In genomic region chr5:65367837-65368236, GRCm38 (mm10) we compare ENCODE assay signal across 21 mouse cellular contexts. TPM values are rescaled to one million over a fixed set of nuclear protein-coding genes. Genes with fewer than 3 reads are reported as not detected.
"Had no signal": no experiment of that assay in that cellular context is flagged by ENCODE, and none has a peak within 500 bp of the region (broad histone marks: within the 10 kb centered on the region; RNA-seq: fewer than 3 reads in every experiment).

No protein-coding gene starts in this region.

- H3K36me3 ChIP-seq: kidney, embryonic 15.5 days; limb, embryonic 12.5 days; limb, embryonic 15.5 days; midbrain, embryonic 10.5 days; midbrain, embryonic 13.5 days; neural tube, embryonic 12.5 days; neural tube, embryonic 15.5 days; stomach, embryonic 15.5 days had no signal

- H3K9ac ChIP-seq: kidney, embryonic 15.5 days; limb, embryonic 12.5 days; limb, embryonic 15.5 days; lung, embryonic 14.5 days; midbrain, embryonic 13.5 days; neural tube, embryonic 12.5 days; neural tube, embryonic 15.5 days; stomach, embryonic 15.5 days had no signal

- H3K4me2 ChIP-seq: kidney, embryonic 15.5 days; limb, embryonic 12.5 days; limb, embryonic 15.5 days; lung, embryonic 14.5 days; midbrain, embryonic 13.5 days; neural tube, embryonic 12.5 days; neural tube, embryonic 15.5 days; stomach, embryonic 15.5 days had no signal

- DNase-seq: kidney, adult 2 months; kidney, postnatal 10 days; kidney, postnatal 36 days; left cerebral cortex, postnatal 4 days; lung, embryonic 14.5 days; retina, postnatal 1 day; right cerebral cortex, postnatal 25 days; spleen, adult 18-20 months; thymus, postnatal 36 days had no signal

- H3K27me3 ChIP-seq: kidney, embryonic 15.5 days; limb, embryonic 12.5 days; limb, embryonic 15.5 days; midbrain, embryonic 13.5 days; neural tube, embryonic 12.5 days; neural tube, embryonic 15.5 days; stomach, embryonic 15.5 days had no signal

- H3K4me1 ChIP-seq: limb, embryonic 12.5 days; limb, embryonic 15.5 days; megakaryocyte, embryonic 14.5 days; midbrain, embryonic 10.5 days; midbrain, embryonic 13.5 days; neural tube, embryonic 12.5 days; neural tube, embryonic 15.5 days; stomach, embryonic 15.5 days had no signal

- H3K27ac ChIP-seq: kidney, embryonic 15.5 days; limb, embryonic 12.5 days; limb, embryonic 15.5 days; macrophage; midbrain, embryonic 10.5 days; midbrain, embryonic 13.5 days; neural tube, embryonic 12.5 days; neural tube, embryonic 15.5 days; stomach, embryonic 15.5 days had no signal

- H3K9me3 ChIP-seq: kidney, embryonic 15.5 days; limb, embryonic 12.5 days; limb, embryonic 15.5 days; megakaryocyte, embryonic 14.5 days; midbrain, embryonic 10.5 days; midbrain, embryonic 13.5 days; neural tube, embryonic 12.5 days; neural tube, embryonic 15.5 days; stomach, embryonic 15.5 days had no signal

- ATAC-seq: intestine, postnatal 0 days; lung, postnatal 0 days; midbrain, embryonic 13.5 days had no signal

- H3K4me3 ChIP-seq: kidney, embryonic 15.5 days; limb, embryonic 12.5 days; limb, embryonic 15.5 days; megakaryocyte, embryonic 14.5 days; midbrain, embryonic 10.5 days; midbrain, embryonic 13.5 days; neural tube, embryonic 12.5 days; neural tube, embryonic 15.5 days; stomach, embryonic 15.5 days had no signal

RNA-seq across cellular contexts. Expression of gene Klb, which starts 19.7 kb away (rescaled TPM):
- polyA plus RNA-seq: limb, embryonic 15.5 days; lung, embryonic 14.5 days; macrophage; neural tube, embryonic 12.5 days had no signal
